Mouse (Mus musculus): ENCODE measurements around the gene Ndc1.
A peak's percentile ranks its signal among the peaks of the same experiment; 100 is the strongest.

The Ndc1 gene

GRCm38 (mm10) chr4:107442288-107442687, 74.7 kb downstream of the Ndc1 start:
- no peak for DNase-seq (ENCODE audit: low spot score in 2 of 2)

GRCm38 (mm10) chr4:107442891-107443483, 75.4 kb downstream of the Ndc1 start:
- DNase-seq (ENCODE audit: low spot score in 2 of 2) = no peak

DNA sequence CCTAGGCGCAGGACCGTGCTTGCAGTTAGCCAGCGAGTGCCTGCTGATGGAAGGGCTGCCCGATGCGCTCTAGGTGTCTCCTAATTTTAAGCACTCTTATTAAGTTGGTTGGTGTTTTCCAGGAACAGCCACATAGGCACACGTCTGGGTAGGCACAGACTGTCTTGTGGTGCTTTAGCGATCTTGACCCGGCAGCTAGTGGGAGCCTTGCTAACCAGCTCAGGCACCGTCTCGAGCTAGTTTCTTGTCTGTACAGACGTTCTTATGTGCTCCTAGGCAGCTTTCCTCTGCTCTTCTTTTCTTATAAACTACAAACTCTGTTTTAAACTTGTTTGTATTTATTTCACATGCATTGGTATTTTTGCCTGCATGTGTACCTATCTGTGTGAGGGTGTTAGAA, 76.0 kb downstream of the Ndc1 start:
- DNase-seq (ENCODE audit: low spot score in 2 of 2) = no peak

GRCm38 (mm10) chr4:107448481-107448880, 80.9 kb downstream of the Ndc1 start:
- DNase-seq (ENCODE audit: low spot score in 2 of 2) = no peak

DNA sequence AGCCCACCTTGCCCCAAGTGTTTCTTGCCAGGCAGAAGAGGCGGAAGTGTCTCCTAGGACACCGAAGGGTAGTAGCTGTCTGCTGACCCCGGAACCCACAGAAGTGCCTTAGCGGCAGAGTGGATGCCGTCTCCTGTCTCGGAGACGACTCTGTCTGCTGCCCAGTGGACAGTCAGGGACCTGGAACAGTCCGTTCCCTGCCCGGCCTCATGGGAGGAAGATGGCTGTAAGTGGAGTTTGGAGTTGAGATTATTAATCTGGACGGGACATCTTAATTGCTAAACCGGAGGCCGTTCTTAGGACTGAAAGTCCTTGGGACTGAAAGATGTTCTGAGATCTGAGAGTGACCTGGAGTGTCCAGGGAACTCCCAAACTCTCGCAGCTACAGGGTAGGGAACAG, 81.9 kb downstream of the Ndc1 start:
- no peak for DNase-seq (ENCODE audit: low spot score in 2 of 2)

DNA sequence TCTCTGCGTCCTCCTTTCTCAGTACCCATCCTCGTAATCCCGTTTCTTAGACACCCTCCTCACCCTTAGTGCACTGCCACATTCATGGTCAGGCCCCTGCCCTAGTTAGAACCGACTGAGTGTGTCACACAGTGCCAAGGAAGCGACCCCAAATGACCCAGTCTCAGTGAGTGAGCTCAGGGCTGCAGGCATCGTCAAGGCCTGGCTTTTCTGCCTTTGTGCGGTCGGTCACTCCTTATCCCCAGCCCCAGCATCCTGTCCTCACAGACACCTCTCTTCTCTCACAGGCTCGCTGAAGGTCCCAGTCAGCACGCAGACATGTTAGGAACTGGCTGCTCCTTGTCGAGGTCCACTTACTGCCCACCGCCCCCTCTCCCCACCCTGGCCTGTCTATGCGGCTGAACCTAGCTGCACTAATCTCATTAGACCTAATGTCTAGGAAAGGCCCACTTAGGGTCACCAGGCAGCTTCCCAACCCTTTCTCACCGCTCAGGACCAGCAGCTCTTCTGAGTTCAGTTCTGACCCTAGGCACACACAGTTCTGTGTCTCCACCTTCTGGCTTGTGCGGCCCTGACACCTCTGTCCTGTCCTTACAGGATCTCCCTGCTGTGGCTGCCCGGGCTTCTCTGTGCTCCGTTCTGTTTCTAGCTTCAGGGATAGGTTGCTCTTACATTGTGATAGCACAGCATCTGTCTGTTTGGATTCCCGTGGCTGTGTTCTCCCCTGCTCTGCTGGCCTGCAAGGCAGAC, 84.9 kb downstream of the Ndc1 start:
- no peak for DNase-seq (ENCODE audit: low spot score in 2 of 2)

DNA sequence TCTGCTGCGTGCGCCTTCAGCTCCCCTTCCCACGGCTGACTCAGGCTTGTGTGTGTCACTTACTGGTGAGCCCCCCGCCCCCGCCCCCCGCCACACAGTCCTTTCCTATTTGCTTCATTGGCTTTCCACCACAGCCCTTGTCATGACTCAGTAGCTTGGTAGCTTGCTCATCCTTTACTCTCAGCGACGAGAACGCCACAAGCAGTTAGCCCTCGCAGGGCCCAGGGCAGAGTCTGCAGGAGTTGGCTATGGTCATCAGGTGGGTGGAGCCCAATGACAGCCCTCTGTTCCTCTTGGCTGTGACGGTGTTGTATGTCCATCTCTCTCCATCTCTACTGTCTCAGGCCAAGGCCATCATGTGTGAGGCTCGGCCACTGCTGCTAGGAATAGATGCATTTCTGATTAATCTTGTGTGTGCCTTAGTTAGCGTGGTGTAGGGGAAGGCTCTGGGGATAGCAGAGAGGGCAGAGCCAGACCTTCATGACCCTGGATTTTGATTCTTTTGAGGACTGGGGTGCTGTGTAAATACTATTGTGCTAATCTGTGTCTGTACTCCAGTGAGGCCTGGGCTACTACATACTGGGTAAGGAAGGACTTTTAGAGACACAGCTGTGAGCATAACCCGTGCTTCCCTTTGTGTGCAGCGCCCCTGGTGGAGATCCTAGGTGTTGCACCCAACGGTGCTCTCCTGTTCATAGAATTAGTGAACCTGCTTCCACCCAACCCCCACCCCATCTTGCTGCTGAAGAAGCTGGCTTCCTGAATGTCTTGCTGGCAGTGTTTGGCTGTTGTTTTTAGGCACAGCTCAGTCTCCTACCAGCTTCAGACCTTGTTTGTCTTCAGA, 85.8 kb downstream of the Ndc1 start:
- DNase-seq (ENCODE audit: low spot score in 2 of 2) = peak; percentile 76 to 84

DNA sequence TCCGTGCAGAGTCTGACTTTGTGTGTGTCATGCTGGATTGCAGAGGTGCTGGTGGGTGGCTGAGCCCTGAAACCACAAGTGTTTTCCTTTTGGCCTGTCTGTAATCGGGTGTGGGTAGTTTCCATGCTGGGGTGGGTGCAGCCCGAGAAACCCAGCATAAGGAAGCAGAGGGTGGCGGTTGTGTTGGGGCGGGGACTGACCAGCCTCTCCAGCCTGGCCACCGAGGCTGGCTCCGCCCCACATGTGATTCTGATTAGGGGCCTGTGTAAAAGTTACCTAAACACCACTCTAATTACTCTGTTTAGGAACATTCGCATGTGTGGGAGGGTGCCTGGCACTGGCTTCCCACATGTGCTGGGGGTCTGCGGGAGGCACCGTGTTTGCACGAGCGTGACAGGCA, 90.0 kb downstream of the Ndc1 start:
- no peak for DNase-seq (ENCODE audit: low spot score in 2 of 2)

DNA sequence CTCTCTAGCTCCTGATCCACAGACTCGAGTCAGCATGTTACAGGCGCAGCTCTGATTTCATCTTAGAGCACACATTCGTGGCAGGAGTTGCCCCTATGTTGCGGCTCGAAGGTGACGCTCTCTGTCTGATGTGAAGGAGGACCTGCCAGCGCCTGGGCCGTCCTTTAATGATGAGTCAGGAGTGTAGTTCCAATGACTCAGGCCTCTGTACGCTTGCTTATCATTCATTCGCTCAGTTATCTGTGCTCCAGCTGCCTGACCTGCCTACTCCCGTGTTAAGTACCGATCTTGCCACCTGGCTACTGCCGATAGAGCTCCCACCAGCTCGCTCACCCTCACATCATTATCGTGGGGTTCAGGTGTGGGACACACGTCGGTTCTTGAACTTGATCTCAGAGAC, 91.3 kb downstream of the Ndc1 start:
- peak; percentile 22 for DNase-seq (ENCODE audit: low spot score in 2 of 2)

DNA sequence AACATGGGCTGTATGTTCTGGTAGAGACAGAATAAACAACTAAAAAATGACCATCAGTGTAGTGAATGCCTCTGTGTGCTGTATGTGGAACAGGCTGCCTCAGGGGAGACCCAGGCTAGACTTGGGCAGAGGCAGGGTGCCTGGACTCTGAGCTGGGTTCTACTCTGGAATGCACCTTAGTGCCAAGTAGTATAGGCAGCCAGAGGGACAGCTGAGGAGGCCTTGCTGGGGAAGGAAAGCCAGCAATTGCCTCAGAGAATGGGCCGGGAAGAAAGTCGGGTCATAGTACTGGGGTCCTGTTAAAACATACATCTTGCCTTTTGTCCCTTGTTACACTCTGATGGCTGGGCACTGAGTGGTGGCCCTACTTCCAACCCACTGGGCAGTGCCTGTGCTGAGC, 91.9 kb downstream of the Ndc1 start:
- no peak for DNase-seq (ENCODE audit: low spot score in 2 of 2)

GRCm38 (mm10) chr4:107460468-107460867, 92.9 kb downstream of the Ndc1 start:
- DNase-seq (ENCODE audit: low spot score in 2 of 2) = no peak
